Mouse (Mus musculus) frontal cortex, adult (tissue): Measurements from ENCODE around the gene 0610009B22Rik.

ENCODE experiments used
- ATAC-seq: cut with Nextera tagmentation; 2 replicates; pipeline ENCODE4 v1.9.2; 2017; ENCODE audit warnings: mild to moderate bottlenecking, moderate library complexity, mixed read lengths; ENCODE audit not compliant: low TSS enrichment

The 0610009B22Rik gene

GRCm38 (mm10) chr11:51637971-51638414, 50.7 kb downstream of the 0610009B22Rik start:
- no peak for ATAC-seq

- ATAC-seq, result peak; percentile 51
These were observed 52.4 kb downstream of the 0610009B22Rik start for GRCm38 (mm10) chr11:51636323-51636684.

- ATAC-seq, result peak; percentile 93
These were observed 53.0 kb downstream of the 0610009B22Rik start, which contains the start of gene Rmnd5b for GRCm38 (mm10) chr11:51635525-51636322. Rmnd5b (minus strand) TSS chr11:51635896.
